Mouse (Mus musculus) telencephalon, adult 2 months (tissue): Measurements from ENCODE around the gene Cfap54.

Source experiments
- DNase-seq: peaks from one replicate; pipeline ENCODE4 v3.0.0-alpha.2; 2011; ENCODE audit warnings: low read depth, low spot score

Cfap54 gene

DNA sequence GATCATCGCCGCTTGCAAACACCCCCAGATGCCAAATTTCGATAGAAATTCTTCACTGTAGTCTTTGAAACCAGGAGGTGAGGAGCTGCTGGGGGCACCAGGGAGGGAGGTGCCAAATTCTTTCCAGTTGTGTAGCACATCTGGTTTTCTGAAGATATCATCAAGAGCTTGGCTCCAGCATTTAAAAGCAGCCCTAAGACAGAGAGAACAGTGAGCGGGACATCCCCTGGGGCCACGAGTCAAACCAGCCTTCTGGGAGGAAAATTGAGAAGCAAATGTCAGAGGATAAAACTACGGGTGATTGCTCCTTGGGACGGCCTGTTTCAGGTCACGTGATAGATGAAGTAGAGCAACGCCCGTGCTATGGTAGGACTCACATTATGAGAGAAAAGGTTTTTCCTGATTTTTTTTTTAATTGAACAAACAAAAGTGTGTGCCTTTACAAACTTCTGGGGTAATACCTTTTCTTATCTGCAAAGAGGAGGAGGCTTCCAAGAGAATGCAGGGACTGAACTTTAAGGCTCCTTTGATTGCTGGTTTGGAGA lies 143.6 kb downstream of the Cfap54 start:
- no peak for DNase-seq

DNA sequence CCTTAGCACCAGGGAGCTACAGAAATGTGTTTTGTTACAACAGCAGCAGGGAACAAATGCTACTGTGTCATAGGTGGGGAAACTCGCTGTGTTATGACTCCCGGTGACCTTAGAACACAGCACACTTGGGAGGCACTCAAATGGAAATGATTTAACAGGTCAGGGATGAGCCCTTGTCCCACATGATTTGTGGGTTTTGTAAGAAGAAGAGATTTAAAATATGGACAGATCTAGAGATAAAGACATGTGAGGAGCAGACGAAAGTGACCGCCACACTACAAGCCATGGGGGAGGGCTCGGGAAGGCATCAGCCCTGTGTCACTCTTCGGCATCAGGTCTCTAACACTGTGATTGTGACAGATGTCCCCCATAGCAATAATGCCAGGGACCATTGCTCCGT lies 144.3 kb downstream of the Cfap54 start:
- no peak for DNase-seq

GRCm38 (mm10) chr10:92934506-92934905 lies 146.9 kb downstream of the Cfap54 start:
- no peak for DNase-seq

- no peak for DNase-seq
These were observed 147.8 kb downstream of the Cfap54 start for GRCm38 (mm10) chr10:92933616-92934015.

GRCm38 (mm10) chr10:92932464-92932863 lies 149.0 kb downstream of the Cfap54 start:
- DNase-seq: no peak

- no peak for DNase-seq
These were observed 151.4 kb downstream of the Cfap54 start for GRCm38 (mm10) chr10:92930036-92930435.

DNA sequence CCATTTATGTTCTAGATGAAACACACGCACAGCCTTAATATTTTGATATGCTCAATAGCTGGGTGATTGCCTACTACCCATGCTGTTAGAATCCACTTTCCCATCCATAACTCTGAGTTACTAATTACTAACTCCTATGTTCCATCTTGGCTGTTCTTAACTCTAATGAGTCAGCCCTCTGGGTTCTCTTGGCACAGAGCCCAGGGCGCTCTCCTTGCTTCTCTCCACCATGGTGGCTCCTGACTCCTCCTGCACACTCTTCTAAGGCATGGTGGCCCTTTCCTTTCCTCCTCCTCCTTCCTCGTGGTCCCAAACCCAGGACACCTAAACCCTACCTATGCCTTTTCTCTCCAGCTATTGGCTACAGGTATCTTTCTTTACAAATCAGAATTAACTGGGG lies 153.2 kb downstream of the Cfap54 start:
- DNase-seq: no peak

DNA sequence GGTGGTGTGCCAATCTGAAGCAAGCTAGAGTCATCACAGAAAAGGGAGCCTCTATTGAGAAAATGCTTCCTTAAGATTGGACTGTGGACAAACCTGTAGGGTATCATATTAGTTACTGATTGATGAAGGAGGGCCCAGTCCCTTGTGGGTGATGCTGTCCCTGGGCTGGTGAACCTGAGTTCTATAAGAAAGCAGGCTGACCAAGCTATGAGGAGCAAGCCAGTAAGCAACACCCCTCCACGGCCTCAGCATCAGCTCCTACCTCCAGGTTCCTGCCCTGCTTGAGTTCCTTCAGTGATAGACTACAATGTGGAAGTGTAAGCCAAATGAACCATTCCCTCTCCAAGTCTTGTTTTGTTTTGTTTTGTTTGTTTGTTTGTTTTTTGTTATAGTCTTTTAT lies 162.9 kb downstream of the Cfap54 start:
- DNase-seq: no peak

GRCm38 (mm10) chr10:92907246-92907645 lies 174.2 kb downstream of the Cfap54 start:
- DNase-seq: no peak

DNA sequence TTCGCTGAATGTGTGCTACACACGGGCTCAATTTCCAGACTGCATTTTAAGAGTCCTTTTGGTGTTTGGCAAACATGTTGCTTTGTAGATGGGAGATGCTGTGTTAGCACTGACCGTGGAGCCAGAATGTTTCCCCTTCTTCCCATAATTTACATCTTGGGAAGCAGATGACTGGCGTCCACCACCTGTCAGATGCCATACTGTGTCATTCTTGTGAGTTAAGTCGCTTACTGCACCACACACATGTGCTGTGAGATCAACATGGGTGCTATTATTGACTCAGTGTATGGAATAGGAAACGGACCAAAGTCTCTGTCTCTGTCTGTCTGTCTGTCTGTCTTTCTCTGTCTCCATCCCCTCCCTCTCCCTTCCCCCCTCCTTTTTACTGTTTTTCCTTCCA lies 193.0 kb downstream of the Cfap54 start:
- DNase-seq: no peak

GRCm38 (mm10) chr10:92878000-92878399 lies 203.4 kb downstream of the Cfap54 start:
- no peak for DNase-seq

DNA sequence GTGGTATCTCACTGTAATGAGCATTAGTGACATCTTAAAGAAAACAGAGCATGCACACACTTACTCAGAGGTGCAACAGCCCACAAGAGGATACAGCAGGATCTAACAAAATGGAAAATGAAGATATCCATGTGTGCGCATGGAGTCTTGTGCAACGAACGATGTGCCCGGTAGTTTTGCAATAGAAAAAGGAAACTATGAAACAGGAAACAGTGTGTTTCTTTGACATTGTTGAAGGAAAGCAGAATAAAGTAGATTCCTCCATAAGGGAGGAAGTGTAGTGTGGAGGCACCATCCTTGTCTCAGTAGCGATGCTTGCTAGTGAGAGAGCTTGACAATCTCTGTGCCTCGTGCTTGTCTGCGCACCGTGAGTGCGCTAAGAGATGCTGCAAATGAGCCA lies 240.4 kb downstream of the Cfap54 start:
- DNase-seq: no peak

DNA sequence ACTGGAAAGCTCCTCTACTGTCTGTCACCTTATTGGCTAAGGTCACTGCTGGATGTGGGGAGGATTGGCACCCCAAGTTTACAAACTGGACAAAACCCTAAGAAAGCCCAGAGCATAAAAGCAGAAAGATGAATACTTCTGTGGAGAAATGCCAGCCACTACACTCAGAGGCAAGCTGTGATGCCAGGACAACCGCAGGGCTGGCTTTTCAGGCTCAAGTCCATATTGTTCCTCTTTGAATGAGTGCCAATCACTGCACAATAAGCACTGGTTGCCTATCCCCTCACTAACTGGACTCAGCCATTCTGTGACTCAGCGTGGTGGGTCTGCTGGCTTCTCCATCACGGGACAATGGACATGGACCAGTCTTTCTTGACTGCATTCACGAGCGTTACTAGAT lies 243.8 kb downstream of the Cfap54 start:
- DNase-seq: no peak

DNA sequence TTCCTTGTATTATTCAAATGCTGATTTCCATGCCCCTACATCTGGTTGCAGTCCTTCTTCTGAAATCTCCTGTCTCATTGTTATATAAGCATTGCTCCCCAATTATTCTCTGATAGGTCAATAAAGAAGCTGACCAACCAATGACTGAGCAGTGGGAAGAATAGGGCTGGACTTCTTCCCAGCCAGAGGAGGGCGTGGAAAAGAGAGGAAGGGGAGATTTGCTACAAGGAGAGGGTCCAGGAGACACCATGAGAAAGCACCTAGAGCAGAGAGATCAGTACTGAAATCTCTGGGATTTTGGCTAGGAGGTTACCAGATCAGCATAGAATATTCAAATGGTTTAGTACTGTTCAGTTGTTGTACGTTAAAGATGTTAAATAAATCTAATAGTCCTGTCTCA lies 244.4 kb downstream of the Cfap54 start:
- no peak for DNase-seq

DNA sequence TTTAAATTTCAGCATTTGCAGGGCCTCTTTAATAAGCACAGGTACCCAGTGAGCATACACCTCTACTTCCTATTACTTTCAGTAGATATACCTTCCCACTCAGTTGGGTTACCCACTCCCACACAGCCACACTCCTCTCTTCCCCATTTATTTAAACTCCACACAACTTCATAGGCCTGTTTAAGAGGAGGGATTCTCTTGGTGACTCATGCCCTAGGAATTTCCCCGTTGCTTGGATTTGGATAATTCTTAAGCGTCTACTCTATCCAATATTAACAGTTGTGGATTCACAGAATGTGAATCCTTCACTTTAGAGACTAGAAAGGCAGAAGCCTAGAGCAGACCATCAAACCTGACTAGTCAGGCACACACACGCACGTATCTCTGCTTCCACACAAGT lies 259.9 kb downstream of the Cfap54 start:
- DNase-seq: no peak

GRCm38 (mm10) chr10:92818190-92818589 lies 263.2 kb downstream of the Cfap54 start:
- no peak for DNase-seq

GRCm38 (mm10) chr10:92816903-92817302 lies 264.5 kb downstream of the Cfap54 start:
- no peak for DNase-seq

DNA sequence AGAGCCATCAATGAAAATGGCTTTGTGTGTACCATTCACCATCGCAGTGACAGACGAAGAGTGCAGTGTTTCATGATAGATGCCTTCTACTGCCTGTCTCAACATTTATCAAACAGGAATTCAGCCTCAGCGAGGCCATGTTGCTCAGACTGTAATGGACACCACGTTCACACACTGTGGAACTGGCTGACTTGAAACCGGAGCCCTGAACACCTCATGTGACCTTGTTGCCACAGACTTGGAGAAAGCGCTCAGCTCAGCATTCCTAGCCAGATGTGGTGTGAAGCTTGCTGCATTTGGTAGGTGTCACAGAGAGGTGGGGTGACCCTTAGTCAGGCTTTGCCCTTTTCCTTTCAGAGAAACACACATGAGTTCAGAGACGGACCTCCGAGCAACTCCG lies 270.5 kb downstream of the Cfap54 start:
- DNase-seq: no peak

DNA sequence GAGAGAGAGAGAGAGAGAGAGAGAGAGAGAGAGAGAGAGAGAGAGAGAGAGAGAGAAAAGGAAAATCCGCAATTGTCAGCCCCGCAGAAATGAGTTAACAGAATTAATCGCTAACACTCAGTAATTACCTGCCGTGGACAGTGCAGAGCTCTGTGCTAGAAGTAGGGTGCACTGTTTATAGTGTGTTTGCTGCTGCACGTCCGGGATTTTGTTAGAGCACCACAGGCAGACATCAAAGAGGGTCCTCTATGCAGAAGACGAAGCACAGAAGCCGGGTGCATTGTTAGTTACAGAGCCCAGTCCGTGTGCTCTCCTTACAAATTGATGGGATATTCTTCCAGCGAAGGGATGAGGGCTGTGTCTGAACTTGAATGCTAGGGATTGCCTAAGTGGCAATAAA lies 289.5 kb downstream of the Cfap54 start:
- DNase-seq: no peak

DNA sequence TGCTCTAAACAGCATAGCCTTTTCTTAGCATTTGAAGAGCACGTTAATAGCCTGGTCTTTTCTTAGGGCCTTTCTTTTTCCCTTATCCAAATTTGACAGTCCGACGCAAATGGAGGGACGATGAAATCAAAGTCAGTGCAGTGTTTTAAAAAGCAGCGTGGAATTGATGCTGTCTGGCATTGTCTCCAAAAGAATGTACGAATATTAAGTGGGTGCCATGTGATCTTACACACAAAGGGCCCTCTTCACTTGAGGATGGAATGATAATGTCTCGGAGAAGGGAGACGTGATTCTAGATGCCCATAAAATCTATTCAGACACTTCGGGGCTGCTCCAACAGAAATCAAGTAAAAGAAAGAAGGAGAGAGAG lies 289.9 kb downstream of the Cfap54 start:
- DNase-seq: no peak

DNA sequence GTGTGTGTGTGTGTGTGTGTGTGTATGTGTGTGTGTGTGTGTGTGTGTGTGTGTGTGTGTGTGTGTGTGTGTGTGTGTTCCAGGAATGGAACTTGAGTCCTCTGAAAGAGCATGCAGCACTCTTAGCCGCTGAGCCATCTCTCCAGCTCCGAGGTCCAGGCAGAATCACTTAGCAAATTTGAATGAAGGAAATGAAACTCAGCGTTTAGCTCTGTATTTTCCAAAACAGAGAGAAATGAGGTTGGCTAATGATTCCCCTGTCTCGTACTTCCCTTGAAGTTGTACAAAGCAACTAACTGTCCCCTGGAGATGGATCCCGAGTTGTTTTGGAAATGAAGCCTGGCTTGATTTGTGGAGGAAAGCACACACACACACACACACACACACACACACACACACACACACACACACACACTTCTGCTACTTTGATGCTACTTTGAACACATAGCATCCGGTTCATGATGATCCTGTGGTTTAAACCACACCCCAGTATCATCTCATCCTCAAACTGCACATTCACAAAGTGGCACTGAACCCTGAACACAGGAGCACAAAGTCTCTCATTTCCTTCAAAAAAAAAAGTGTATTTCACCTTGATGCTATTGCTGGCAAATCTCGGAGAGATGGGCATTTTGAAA lies 290.4 kb downstream of the Cfap54 start:
- no peak for DNase-seq

DNA sequence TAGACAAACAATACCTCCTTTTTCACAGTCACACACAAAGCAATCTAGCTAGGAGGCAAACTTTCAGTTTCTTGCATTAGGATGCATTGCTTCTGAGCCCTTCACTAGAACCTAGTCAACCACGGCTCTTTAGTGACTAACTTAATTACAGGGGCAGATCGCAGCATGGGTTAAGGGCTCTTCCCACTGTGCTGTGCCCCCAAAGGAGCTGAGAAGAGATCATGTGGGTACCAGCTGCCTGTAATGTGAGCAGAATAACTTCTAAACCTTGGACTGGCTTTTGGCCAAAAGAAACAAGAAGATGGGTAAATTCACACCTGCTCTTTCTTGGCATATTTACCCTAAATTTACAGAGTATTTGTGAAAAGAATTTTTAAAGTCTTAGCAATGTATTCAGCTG lies 291.2 kb downstream of the Cfap54 start:
- DNase-seq: no peak

- DNase-seq: no peak
These were observed 292.9 kb downstream of the Cfap54 start for GRCm38 (mm10) chr10:92788410-92789096.
